Mouse (Mus musculus) thymus, adult 18-20 months (tissue): ENCODE results near the gene Dusp12.

Experiments
- DNase-seq, 2 experiments: peaks; one replicate each; pipeline ENCODE4 v3.0.0; 2022; ENCODE audit warnings: mixed read lengths in 2 of 2

Gene Dusp12

GRCm38 (mm10) chr1:170884978-170885561, at the start of gene Dusp12, which contains the start of gene Gm26620:
Dusp12 (minus strand) TSS chr1:170885540.
Gm26620 (plus strand) TSS chr1:170885065.
- DNase-seq: peak; percentile 72

GRCm38 (mm10) chr1:170934383-170934782, 49.0 kb upstream of the Dusp12 start:
- DNase-seq: no peak

GRCm38 (mm10) chr1:170933940-170934339, 48.6 kb upstream of the Dusp12 start:
- DNase-seq: no peak

GRCm38 (mm10) chr1:170933386-170933920, 48.1 kb upstream of the Dusp12 start:
- DNase-seq: no peak

GRCm38 (mm10) chr1:170932043-170932442, 46.7 kb upstream of the Dusp12 start:
- DNase-seq: no peak

GRCm38 (mm10) chr1:170929245-170929644, 43.9 kb upstream of the Dusp12 start:
- no peak for DNase-seq

GRCm38 (mm10) chr1:170928467-170928866, 43.1 kb upstream of the Dusp12 start:
- no peak for DNase-seq

- no peak for DNase-seq
Measured at GRCm38 (mm10) chr1:170927378-170927777, 42.0 kb upstream of the Dusp12 start, which contains the start of gene Fcrla. Fcrla (minus strand) TSS chr1:170927583.

GRCm38 (mm10) chr1:170926941-170927340, 41.6 kb upstream of the Dusp12 start:
- DNase-seq: no peak

GRCm38 (mm10) chr1:170924485-170924884, 39.1 kb upstream of the Dusp12 start:
- DNase-seq: peak in 1 of 2 experiments; percentile 25

- DNase-seq: no peak
Measured at GRCm38 (mm10) chr1:170919308-170919707, 34.0 kb upstream of the Dusp12 start.

- no peak for DNase-seq
Measured at GRCm38 (mm10) chr1:170915657-170916056, 30.3 kb upstream of the Dusp12 start.

GRCm38 (mm10) chr1:170912891-170913615, 27.7 kb upstream of the Dusp12 start, which contains the start of gene Fcrlb:
Fcrlb (minus strand) TSS chr1:170912941.
- no peak for DNase-seq

- DNase-seq: no peak
Measured at GRCm38 (mm10) chr1:170911907-170912660, 26.7 kb upstream of the Dusp12 start.

GRCm38 (mm10) chr1:170908341-170908740, 23.0 kb upstream of the Dusp12 start:
- no peak for DNase-seq

GRCm38 (mm10) chr1:170907456-170908191, 22.3 kb upstream of the Dusp12 start:
- no peak for DNase-seq

GRCm38 (mm10) chr1:170907111-170907455, 21.7 kb upstream of the Dusp12 start:
- DNase-seq: no peak

GRCm38 (mm10) chr1:170903485-170903884, 18.1 kb upstream of the Dusp12 start:
- no peak for DNase-seq

GRCm38 (mm10) chr1:170901536-170902238, 16.3 kb upstream of the Dusp12 start:
- DNase-seq: peak; percentile 49 to 63

GRCm38 (mm10) chr1:170900799-170901467, 15.6 kb upstream of the Dusp12 start:
- no peak for DNase-seq

- no peak for DNase-seq
Measured at GRCm38 (mm10) chr1:170898413-170899075, 13.2 kb upstream of the Dusp12 start.
